Mouse (Mus musculus): ENCODE measurements around the gene Kank3.
"Not testable (repeated sequence)": the region's sequence is repeated elsewhere in the genome, so short reads cannot be mapped to it uniquely, and the experiment has no call there.

Kank3 gene

DNA sequence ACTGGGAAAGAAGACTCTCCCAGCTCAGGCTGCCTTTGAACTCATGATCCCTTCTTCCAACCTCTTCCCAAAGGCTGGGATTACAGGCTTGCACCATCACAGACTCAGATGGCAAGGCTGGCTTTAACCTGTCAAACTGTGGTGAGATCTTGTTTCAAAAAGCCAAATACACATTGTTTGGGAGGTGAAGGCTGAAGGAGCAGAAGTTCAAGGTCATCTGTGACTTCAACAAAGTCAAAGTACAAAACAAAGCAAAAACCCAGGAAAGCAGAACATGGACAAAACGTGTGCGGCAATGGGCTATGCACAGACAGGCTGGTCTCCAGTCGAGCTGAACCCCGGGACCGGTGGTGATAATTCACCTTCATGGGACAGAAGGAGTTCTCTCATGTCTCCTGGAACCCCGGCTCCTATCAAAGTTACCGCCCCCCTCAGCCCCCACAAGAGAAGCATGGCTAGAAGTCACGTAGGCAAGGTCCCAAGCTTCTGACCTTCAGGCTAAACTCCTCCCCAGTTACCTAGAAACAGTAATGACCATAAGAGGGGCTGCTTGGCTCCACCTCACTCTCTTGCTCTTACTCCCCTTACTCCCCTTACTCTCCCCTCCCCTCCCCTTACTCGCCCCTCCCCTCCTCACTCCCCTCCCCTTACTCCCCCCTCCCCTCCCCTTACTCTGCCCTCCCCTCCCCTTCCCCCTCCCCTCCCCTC, 3.0 kb upstream of the Kank3 start:
- no peak for DNase-seq (ENCODE audit: low spot score)

DNA sequence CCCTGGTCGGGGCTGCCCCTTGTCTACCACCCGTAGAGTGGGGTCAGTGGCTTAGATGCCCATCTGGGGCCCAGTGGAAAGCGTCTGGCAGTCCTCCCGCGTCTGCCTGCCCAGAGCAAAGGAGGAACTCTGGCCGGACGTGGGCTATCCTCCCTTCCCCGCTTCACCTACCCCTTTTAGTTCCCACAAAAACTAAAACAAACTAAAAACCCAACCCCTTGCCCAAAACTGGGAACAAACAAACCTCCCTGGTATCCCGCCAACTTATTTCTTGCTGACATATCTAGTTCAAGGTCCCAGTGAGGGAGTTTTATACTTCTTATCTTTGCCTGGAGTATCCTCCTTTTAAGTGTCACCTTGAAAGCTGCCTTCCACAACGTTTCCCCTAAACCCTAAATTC, 2.1 kb upstream of the Kank3 start:
- DNase-seq (ENCODE audit: low spot score): no peak

DNA sequence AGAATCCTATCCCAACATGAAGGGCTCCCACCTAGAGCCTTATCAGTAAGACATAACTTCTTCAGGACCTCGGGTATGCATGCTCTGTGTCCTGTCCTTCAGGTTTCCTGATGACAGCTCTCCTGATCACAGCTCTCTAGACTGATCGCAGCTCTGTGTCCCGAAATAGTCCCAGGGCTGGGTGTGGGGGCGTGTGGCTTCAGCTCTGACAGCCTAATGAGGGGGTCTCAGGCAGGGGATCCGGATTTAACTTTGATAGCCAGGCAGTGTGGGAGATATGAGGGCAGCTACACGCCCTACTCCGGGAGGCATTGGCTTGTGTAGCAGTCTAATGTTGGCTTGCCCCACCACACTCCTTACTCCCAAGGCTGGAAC, 810 bp downstream of the Kank3 start:
- no peak for DNase-seq (ENCODE audit: low spot score)

DNA sequence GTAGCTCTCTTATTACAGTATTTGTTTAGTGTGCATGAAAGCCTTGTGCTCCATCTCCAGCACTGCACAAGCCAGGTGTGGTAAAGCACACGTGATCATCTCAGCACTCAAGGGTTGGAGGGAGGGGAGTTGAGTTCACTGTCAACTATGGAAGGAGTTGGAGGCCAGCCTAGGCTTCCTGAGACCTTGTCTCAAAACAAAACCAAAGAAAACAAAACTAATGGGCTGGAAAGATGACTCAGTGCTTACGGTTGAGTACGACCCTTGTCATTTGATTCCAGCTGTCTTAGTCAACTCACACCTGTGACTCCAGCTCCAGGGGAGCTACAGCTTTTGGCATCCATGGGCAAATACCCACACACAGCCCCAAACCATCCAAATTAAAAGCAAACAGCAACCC, 2.2 kb downstream of the Kank3 start:
- no peak for DNase-seq (ENCODE audit: low spot score)

DNA sequence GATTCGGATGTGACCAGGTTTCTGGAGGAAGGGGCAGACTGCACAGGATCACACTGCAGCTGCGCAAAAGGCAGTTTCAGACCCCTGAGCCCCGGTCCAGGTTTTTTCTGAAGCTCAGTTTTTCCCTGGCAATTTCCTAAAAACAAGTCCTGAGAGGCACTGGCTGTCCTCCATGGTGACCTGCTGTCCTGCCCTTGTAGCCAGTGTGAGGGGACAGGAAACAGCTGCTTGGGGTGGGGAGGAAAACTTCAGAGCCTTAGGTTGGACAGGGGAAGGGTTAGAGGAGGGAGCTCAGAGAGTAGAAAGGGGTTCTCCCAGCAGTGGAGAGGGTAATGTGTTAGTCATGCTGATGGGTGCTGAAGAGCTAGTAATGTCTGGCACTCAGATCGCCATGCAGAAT, 2.7 kb downstream of the Kank3 start:
- DNase-seq (ENCODE audit: low spot score): no peak

DNA sequence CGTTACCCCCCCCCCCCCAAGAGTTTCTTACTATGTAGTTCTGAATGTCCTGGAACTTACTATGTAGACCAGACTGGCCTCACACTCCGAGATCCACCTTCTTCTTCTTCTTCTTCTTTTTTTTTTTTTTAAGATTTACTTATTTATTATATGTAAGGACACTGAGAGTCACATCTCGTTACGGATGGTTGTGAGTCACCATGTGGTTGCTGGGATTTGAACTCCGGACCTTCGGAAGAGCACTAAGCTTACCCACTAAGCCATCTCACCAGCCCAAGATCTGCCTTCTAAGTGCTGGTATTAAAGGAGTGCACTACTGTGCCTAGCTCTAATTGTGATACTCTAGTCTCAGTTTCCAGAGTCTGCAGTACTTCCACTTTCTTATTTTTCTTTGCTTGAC, 5.1 kb downstream of the Kank3 start:
- no peak for DNase-seq (ENCODE audit: low spot score)

DNA sequence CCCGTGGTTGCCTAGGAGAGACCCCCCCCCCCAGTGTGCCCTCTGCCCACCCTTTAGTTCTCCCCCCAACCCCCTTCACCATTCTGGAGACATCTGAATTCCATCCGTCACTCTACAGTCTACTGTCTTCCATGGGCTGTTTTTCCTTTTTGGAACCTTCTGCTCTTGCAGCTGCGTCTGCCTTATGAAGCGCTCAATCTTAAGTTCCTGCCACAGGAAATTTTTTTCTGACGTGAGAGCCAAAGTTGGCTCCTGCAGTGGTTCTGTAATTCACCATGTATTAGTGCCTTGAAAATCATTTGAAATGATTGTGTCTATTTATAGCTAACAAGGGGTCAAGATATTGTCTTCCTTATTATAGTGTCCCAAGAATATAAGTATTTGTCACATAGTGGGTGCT, 6.3 kb downstream of the Kank3 start:
- DNase-seq (ENCODE audit: low spot score): no peak

DNA sequence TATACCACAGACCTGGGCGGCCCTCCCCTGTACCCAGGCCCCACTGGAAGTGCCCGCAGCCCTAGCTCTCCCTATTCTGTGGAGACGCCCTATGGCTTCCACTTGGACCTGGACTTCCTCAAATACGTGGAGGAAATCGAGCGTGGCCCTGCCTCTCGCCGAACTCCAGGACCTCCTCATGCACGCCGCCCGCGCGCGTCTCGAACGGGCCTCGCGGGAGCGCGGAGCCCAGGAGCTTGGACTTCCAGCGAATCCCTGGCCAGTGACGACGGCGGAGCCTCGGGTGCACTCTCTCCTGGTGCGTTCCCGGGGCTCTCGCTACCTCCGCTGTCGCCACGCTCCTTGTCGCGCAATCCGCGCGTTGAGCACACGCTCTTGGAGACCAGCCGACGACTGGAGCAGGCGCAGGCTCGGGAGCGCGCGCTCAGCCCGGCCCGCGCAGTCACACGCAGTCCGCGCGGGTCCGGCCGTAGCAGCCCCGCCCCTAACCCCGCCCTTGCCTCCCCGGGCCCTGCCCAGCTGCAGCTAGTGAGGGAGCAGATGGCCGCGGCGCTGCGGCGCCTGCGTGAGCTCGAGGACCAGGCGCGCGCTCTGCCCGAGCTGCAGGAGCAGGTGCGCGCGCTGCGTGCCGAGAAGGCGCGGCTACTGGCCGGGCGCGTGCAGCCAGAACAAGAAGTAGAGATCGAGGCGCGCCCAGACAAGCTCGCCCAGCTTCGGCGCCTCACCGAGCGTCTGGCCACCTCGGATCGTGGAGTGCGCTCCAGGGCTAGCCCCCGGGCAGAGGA, 7.1 kb downstream of the Kank3 start:
- peak; percentile 97 for DNase-seq (ENCODE audit: low spot score)

DNA sequence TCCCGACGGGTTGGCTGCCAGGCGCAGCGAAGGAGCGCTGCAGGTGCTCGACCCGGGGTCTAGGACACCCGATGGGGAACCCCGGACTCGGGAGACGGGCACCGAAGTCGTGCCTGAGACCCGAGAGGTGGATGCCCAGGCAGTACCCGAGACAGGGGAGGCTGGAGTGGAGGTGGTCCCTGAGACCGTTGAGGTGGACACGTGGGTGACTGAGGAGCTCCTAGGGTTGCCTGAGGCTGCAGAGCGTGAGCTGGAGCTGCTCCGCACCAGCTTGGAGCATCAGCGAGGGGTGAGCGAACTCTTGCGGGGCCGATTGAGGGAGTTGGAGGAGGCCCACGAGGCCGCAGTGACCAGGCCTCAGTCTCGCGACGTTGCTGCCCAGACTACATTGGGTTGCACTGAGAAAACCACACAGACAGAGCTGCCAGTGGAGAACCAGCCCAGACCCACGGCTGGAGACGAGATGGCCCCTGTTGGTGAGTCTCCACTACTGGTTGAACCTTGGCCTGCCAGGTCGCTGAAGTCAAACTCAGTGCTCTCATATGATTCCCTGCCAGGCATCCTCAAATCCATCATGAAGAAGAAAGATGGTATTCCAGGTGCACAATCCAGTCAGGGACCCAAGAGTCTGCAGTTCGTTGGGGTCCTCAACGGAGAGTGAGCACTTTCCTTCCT, 7.8 kb downstream of the Kank3 start:
- DNase-seq (ENCODE audit: low spot score): peak; percentile 56

DNA sequence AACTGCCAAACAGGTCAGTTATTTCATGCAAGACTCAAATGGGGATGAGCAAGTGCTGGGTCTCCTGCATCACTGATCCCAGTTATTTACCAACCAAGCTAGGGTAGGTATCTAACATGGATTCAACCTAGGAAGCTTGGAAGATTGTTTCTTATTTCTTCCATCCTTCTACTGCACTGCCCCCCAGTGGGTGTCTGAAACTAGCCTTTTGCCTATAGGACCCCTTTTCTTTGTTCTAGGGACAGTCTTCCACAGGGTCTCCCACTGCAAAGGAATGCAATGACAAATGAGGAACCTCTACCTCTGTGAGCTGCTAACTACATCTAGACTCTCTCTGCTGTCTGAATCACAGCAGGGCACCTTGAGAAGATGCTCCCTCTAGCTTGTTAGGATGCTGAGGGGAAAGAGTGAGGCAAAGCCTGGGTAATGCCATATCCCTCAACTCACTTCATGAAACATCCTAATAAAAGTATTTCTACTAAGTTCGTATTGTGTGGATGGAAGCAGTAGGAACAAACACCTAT, 12.2 kb downstream of the Kank3 start:
- no peak for DNase-seq (ENCODE audit: low spot score)

DNA sequence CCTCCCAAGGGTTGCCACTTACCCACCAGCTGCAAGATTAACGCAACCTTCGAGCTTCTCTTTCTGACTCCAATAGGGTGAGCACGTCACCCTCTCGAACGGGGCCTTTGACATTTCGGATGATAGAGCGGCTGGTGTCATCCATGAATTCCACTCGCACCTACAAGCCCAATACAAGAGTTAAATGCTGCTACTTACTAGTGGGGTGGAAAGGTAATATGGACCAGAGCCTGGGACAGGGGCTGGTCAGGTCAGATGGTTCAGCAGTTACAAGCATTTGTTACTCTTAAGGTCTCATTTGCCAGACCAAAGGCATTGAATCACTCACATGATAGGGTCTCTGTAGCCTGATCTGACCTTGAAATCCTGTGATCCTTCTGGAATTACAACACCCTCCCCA, 12.9 kb downstream of the Kank3 start:
- DNase-seq (ENCODE audit: low spot score): not testable (repeated sequence)

DNA sequence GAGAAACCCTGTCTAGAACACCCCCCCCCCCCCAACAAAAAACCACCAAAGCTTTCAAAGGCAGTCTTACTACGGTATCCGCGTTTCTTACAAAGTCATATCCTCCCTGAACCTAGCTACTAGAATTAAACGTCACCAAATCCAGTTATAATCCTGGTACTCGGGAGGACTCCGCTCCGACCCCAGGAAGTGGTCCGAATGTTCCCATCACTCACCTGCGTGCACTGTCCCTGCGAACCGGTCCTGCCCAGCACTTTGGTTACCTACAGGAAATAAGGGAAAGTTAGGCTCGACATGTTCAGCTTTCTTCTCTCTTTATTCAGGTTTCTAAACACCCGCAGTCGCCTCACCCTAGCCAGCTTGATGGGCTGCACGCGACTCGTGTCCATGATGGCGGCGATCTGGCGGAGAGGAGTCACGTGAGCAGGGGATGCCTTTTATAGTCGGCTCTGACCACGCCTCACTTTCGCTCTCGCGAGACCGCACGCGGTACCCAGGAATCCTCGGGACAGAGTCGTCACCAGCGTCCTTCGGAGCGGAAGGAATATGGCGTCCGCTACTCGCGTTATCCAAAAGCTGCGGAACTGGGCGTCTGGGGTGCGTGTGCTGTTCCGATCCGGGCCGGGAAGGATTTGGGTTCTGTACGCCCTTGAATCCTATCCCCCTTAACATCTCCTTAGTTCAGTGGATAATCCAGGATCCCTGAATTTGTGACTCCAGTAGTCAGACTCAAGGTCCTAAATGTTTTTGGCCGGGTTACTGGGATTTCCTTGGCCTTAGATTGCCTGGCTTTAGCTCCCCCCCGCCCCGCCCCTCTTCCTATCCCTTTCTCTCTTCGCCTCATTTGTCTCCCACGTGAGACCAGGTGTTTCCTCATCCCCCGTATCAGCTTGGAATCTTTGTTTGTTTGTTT, 14.0 kb downstream of the Kank3 start, which contains the start of the genes Rps28 and Ndufa7:
TSS of gene Rps28 (minus strand) at position 479 of the 913 bp plus-strand sequence.
TSS of gene Ndufa7 (plus strand) at position 489 of the 913 bp plus-strand sequence.
- DNase-seq (ENCODE audit: low spot score): peak; percentile 99

DNA sequence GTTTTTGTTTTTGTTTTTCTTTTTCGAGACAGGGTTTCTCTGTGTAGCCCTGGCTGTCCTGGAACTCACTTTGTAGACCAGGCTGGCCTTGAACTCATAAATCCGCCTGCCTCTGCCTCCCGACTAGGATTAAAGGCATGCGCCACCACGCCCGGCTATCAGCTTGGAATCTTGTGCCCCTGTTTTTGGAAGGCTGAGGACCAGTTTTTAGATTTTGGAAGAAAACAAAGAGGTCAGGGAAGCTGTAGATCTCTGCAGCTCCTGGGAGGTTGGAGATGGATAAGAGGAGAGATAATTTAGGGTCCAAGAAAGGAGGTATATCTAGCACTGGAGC, 14.6 kb downstream of the Kank3 start:
- not testable (repeated sequence) for DNase-seq (ENCODE audit: low spot score)

DNA sequence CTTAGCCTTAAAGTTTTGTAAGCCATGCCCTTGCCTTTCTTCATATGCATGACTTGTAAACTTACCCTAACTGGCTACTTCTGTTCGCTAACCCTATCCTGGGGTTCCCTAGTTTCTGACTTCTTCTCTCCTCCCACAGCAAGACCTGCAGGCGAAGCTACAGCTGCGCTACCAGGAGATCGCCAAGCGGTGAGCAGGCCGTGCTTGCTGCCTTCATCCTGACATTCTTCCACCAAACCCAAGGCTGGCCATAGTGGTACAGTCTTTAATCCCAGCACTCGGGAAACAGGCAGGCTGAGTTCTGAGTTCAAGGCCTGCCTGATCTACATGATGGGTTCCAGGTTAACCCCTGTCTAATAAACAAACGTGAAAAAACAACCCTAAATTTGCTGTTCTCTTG, 15.1 kb downstream of the Kank3 start:
- no peak for DNase-seq (ENCODE audit: low spot score)

DNA sequence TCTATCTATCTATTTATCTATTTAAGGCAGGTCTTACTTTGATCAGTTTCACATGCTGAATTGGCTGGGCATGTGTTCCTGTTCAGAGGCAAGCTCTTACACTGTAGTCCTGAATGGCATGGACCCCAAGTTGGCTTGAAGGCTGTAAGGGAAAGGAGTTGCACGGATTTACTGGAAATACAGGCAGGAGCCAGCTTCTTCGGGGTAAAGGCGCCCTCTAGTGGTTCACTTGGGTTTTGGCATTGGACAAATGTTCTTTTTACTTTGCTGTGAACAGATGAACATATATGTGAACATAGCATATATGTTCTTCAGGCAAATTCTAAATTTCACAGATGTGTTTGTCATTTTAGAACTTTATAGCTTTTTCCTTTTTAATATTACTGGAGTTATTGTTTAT, 16.5 kb downstream of the Kank3 start:
- DNase-seq (ENCODE audit: low spot score): peak; percentile 81

DNA sequence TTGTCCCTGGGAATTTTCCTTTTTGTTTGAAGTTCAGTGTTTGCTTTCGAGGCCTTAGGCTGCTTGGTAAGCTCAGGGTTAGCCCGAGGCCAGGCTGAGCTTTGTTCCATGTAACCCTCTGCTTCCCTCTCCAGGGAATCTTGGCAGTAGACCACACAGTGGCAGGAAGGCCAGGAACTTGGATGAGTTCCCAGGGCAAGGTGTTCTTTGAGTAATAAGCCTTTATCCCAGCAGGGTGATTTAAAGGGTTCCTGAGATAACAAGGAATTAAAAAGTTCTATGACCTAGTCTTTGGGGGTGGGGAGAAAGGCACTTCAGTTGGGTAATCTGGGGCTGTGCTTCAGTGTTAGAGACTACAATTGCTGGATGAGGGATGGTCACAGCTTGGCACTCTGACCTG, 18.6 kb downstream of the Kank3 start:
- DNase-seq (ENCODE audit: low spot score): no peak

DNA sequence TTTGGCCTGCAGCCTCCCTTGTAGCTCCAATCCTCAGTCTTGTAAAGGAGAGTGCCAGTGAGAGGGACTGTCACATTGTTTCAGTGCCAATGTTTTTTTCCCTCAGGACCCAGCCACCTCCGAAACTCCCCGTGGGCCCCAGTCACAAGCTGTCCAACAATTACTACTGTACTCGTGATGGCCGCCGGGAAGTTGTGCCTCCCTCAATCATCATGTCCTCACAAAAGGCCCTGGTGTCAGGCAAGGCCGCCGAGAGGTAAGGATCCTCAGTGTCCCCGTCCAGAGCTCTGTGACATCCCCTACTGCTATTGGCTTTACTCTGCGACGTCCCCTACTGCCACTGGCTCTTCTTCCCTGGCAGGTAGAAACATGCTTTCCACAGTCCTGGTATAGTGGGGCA, 19.2 kb downstream of the Kank3 start:
- DNase-seq (ENCODE audit: low spot score): no peak

DNA sequence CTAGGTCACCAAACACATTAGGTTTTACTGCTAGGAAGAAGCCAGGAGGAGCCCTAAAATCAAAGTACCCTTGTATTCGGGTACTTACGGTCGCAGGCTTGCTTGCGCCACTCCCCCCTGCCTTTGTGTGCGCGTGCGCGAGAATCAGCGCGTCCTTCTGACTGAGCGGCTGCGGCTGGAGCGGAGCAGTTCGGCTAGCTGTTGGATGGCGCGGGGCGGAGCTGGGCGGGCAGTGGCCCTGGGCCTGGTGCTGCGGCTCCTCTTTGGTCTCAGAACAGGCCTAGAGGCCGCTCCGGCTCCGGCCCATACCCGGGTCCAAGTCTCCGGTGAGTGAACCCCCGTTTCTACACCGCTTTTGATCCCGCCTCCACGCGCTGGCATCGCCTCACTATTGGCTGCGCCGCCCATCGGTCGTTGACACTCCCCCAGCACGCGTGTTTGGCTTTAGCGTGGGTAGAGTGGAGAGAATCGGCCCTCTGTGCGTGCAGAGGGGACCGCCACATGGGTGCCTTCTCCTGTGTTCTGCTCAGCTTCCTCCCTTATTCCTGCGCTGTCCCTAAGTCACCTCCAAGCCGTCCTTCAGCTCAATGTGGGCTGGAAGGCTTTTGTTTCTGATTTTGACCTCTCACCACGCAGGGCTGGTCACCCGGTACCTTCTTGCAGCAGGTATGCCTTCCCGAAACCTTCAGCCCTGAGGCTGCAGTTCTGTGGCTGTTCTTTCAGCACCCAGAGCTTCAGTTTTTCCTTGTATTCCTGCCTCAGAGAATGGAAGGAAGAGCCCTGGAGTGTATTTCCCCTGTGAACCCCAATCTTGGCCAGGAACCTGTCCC, 32.9 kb downstream of the Kank3 start, which contains the start of gene Cd320:
TSS of gene Cd320 (plus strand) at position 126 of the 830 bp plus-strand sequence.
- peak; percentile 96 for DNase-seq (ENCODE audit: low spot score)

DNA sequence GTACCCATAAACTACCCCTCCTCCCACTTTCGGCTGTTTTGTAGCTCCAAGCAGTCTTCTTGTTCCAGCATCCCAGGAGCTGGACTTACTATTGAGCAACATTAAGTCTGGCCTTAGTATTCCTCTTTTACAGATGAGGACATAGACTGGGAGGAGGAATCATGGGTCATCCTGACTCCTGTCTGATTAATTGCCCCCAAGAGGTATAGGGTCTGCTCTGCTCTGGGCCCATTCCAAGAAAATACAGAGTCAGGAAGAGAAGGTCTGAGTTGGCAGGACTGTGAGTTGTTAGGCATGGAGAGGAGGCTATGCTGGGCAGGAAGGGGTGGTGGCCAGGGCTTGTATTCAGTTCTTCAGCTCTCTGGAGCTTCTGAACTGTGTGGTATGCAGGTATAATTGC, 33.9 kb downstream of the Kank3 start:
- no peak for DNase-seq (ENCODE audit: low spot score)

DNA sequence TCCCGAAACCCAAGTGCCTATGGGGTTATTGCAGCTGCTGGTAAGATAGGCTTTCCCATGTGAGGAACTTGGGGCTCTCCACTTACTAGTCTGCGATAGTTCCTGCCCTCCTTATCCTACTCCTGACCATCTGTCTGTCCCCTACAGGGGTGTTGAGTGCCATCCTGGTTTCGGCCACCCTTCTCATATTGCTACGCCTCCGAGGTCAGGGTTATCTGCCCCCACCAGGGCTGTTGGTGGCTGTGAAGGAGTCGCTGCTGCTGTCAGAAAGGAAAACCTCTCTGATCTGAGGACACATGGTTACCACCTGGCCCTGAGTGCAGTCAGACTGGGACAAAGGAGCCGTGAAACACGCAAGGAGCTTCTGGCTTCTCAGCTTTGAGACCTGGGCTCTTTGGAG, 37.8 kb downstream of the Kank3 start:
- no peak for DNase-seq (ENCODE audit: low spot score)

DNA sequence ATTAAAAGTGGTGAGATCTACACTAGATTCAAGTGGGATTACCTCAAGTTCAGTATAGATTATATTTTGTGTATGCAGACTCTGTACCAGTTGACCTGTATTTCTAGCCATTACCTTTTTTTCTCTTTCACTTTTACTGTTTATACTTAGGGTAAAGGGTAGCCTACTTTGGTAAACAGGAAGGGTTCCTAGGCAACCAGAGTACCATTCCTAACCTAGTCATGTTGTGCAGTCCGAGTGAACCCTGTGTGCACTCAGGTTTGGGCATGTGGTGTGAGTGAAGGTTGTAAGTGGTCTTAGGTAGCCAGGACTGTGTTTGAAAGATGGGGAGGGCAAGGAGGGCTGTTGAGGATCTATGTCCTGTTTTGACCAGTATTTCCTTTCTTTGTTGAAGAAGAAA, 41.0 kb downstream of the Kank3 start:
- DNase-seq (ENCODE audit: low spot score): no peak

Measured in embryo, embryonic 10 days (tissue).